Mouse (Mus musculus) liver, adult 2 months (tissue): ENCODE results near the gene Skap2.

Experiments
- CTCF ChIP-seq: fragments of 200-500 bp; IDR thresholded peaks from 2 replicates; pipeline ENCODE4 v1.5.1; 2011; ENCODE audit warnings: low read depth, low read length, control low read depth
- POLR2A ChIP-seq: fragments of 200-500 bp; IDR thresholded peaks from 2 replicates; pipeline ENCODE4 v1.6.1; 2011; ENCODE audit warnings: low read length, control low read depth; ENCODE audit not compliant: insufficient read depth; ENCODE audit errors: extremely low read depth

- TF ChIP-seq CTCF = no peak
- TF ChIP-seq POLR2A = no peak
Measured at GRCm38 (mm10) chr6:51987999-51988398, 24.4 kb downstream of the Skap2 start.
